Mouse (Mus musculus) liver, adult 2 months (tissue): ENCODE measurements around the gene Spire2.

ENCODE experiments used
- CTCF ChIP-seq: fragments of 200-500 bp; IDR thresholded peaks from 2 replicates; pipeline ENCODE4 v1.5.1; 2011; ENCODE audit warnings: low read depth, low read length, control low read depth
- POLR2A ChIP-seq: fragments of 200-500 bp; IDR thresholded peaks from 2 replicates; pipeline ENCODE4 v1.6.1; 2011; ENCODE audit warnings: low read length, control low read depth; ENCODE audit not compliant: insufficient read depth; ENCODE audit errors: extremely low read depth

GRCm38 (mm10) chr8:123352118-123352517 lies 19.6 kb downstream of the Spire2 start:
- TF ChIP-seq CTCF, result no peak
- no peak for TF ChIP-seq POLR2A
